22 mouse cellular contexts compared by ENCODE assay signal in the genomic region with DNA sequence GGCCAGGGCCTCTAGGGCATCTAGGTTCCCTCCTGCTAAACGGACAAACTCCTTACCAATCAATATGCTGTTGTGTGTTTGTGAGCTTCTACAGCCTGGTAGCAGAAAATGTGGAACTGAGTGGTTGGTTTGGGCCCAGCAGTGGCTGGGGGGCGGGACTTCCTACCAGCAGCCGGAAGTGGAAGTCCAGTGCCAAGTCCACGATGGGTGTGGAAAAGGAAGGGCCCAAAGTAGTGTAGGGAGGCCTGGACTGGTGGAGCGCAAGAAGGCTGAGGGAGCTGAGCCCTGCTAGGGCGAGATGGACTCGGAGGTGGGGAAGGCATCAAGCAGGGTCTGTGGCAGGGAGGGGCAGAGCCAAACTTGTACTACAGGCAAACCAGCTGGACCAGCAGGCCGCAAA.
A peak's percentile ranks its signal among the peaks of the same experiment; 100 is the strongest.
DNase-seq lines count a peak whose midpoint lies in the region; ATAC-seq lines count a peak whose summit lies in the region.
"Had no signal": no experiment of that assay in that cellular context is flagged by ENCODE, and none has a peak within 500 bp of the region (broad histone marks: within the 10 kb centered on the region; RNA-seq: fewer than 3 reads in every experiment).

No protein-coding gene starts in this region.

- H3K4me3 ChIP-seq in forebrain, embryonic 11.5 days (ENCODE audit: low read depth, low read length) = no peak overlapping the region
- no peak overlapping the region for H3K4me3 ChIP-seq in forebrain, embryonic 12.5 days (replicated peaks)
- H3K4me3 ChIP-seq in midbrain, embryonic 14.5 days (replicated peaks; ENCODE audit: low read depth, low read length) = no peak overlapping the region
- H3K4me3 ChIP-seq in midbrain, embryonic 13.5 days (replicated peaks) = no peak overlapping the region
- no peak overlapping the region for H3K4me3 ChIP-seq in embryonic facial prominence, embryonic 15.5 days (replicated peaks)
- H3K4me3 ChIP-seq: embryonic facial prominence, embryonic 12.5 days; forebrain, embryonic 13.5 days; forebrain, embryonic 15.5 days had no signal

- no peaks in the 10 kb centered on the region for H3K9me3 ChIP-seq in forebrain, embryonic 11.5 days (ENCODE audit: control insufficient read depth, low read length)
- no peaks in the 10 kb centered on the region for H3K9me3 ChIP-seq in forebrain, embryonic 12.5 days
- no peaks in the 10 kb centered on the region for H3K9me3 ChIP-seq in midbrain, embryonic 14.5 days (ENCODE audit: control insufficient read depth, low read length)
- no peaks in the 10 kb centered on the region for H3K9me3 ChIP-seq in midbrain, embryonic 13.5 days
- no peaks in the 10 kb centered on the region for H3K9me3 ChIP-seq in embryonic facial prominence, embryonic 15.5 days (replicated peaks)
- H3K9me3 ChIP-seq: embryonic facial prominence, embryonic 12.5 days; forebrain, embryonic 13.5 days; forebrain, embryonic 15.5 days had no signal

- no peak overlapping the region for H3K9ac ChIP-seq in forebrain, embryonic 11.5 days (ENCODE audit: low read length)
- H3K9ac ChIP-seq in forebrain, embryonic 12.5 days = no peak overlapping the region
- no peak overlapping the region for H3K9ac ChIP-seq in midbrain, embryonic 14.5 days (replicated peaks; ENCODE audit: low read length)
- no peak overlapping the region for H3K9ac ChIP-seq in midbrain, embryonic 13.5 days (replicated peaks)
- no peak overlapping the region for H3K9ac ChIP-seq in embryonic facial prominence, embryonic 15.5 days
- H3K9ac ChIP-seq: embryonic facial prominence, embryonic 12.5 days; forebrain, embryonic 13.5 days; forebrain, embryonic 15.5 days; forebrain, postnatal 0 days had no signal

- H3K36me3 ChIP-seq in forebrain, embryonic 11.5 days (ENCODE audit: control insufficient read depth, insufficient read depth, low read length) = no peaks in the 10 kb centered on the region
- no peaks in the 10 kb centered on the region for H3K36me3 ChIP-seq in forebrain, embryonic 12.5 days (replicated peaks)
- H3K36me3 ChIP-seq in midbrain, embryonic 14.5 days (ENCODE audit: control insufficient read depth, insufficient read depth, low read length) = no peaks in the 10 kb centered on the region
- no peaks in the 10 kb centered on the region for H3K36me3 ChIP-seq in midbrain, embryonic 13.5 days
- H3K36me3 ChIP-seq in embryonic facial prominence, embryonic 15.5 days = no peaks in the 10 kb centered on the region
- H3K36me3 ChIP-seq: embryonic facial prominence, embryonic 12.5 days; forebrain, embryonic 15.5 days had no signal

- 0 out of 2 replicates have a peak, but pooled peaks have one; percentile 24 for ATAC-seq in forebrain, embryonic 11.5 days (replicated peaks; ENCODE audit: low FRiP score)
- no peak for ATAC-seq in forebrain, embryonic 12.5 days (ENCODE audit: low FRiP score)
- 0 out of 2 replicates have a peak, but pooled peaks have one; percentile 21 for ATAC-seq in midbrain, embryonic 14.5 days (ENCODE audit: low FRiP score, low TSS enrichment)
- no peak for ATAC-seq in midbrain, embryonic 13.5 days
- peak; percentile 34; the same call in 1 of the 2 replicates for ATAC-seq in embryonic facial prominence, embryonic 15.5 days (ENCODE audit: insufficient number of reproducible peaks, low FRiP score, low TSS enrichment, low read depth)
- ATAC-seq: forebrain, embryonic 13.5 days; forebrain, postnatal 0 days had no signal

- H3K27me3 ChIP-seq in forebrain, embryonic 11.5 days (ENCODE audit: control insufficient read depth, insufficient read depth, low read length) = no peaks in the 10 kb centered on the region
- H3K27me3 ChIP-seq in forebrain, embryonic 12.5 days = no peaks in the 10 kb centered on the region
- no peaks in the 10 kb centered on the region for H3K27me3 ChIP-seq in midbrain, embryonic 14.5 days (ENCODE audit: control insufficient read depth, insufficient read depth, low read length)
- H3K27me3 ChIP-seq in midbrain, embryonic 13.5 days = no peaks in the 10 kb centered on the region
- H3K27me3 ChIP-seq in embryonic facial prominence, embryonic 15.5 days = no peaks in the 10 kb centered on the region
- H3K27me3 ChIP-seq: embryonic facial prominence, embryonic 12.5 days; forebrain, embryonic 13.5 days; forebrain, embryonic 15.5 days had no signal

- no peak overlapping the region for H3K4me2 ChIP-seq in forebrain, embryonic 11.5 days (ENCODE audit: low read depth, low read length, severe bottlenecking)
- no peak overlapping the region for H3K4me2 ChIP-seq in forebrain, embryonic 12.5 days
- no peak overlapping the region for H3K4me2 ChIP-seq in midbrain, embryonic 14.5 days (ENCODE audit: low read length)
- no peak overlapping the region for H3K4me2 ChIP-seq in midbrain, embryonic 13.5 days (replicated peaks)
- no peak overlapping the region for H3K4me2 ChIP-seq in embryonic facial prominence, embryonic 15.5 days (replicated peaks)
- H3K4me2 ChIP-seq: embryonic facial prominence, embryonic 12.5 days; forebrain, embryonic 13.5 days; forebrain, embryonic 15.5 days had no signal

- 92% methylated on average over 8 of the region's 8 CpGs for WGBS in forebrain, embryonic 11.5 days
- WGBS in forebrain, embryonic 12.5 days = 93% methylated on average over 8 of the region's 8 CpGs
- WGBS in midbrain, embryonic 14.5 days = 93% methylated on average over 8 of the region's 8 CpGs
- 95% methylated on average over 8 of the region's 8 CpGs for WGBS in midbrain, embryonic 13.5 days
- 81% methylated on average over 8 of the region's 8 CpGs for WGBS in embryonic facial prominence, embryonic 15.5 days

- H3K4me1 ChIP-seq in forebrain, embryonic 11.5 days (replicated peaks; ENCODE audit: control insufficient read depth, insufficient read depth, low read length) = no peaks in the 10 kb centered on the region
- H3K4me1 ChIP-seq in forebrain, embryonic 12.5 days = no peaks in the 10 kb centered on the region
- no peaks in the 10 kb centered on the region for H3K4me1 ChIP-seq in midbrain, embryonic 14.5 days (ENCODE audit: control insufficient read depth, insufficient read depth, low read length)
- H3K4me1 ChIP-seq in midbrain, embryonic 13.5 days (replicated peaks) = no peaks in the 10 kb centered on the region
- H3K4me1 ChIP-seq in embryonic facial prominence, embryonic 15.5 days = no peaks in the 10 kb centered on the region
- H3K4me1 ChIP-seq: embryonic facial prominence, embryonic 12.5 days; forebrain, embryonic 13.5 days; forebrain, embryonic 15.5 days had no signal

- DNase-seq in forebrain, embryonic 11.5 days (ENCODE audit: low spot score) = no peak
- DNase-seq in midbrain, embryonic 14.5 days = no peak
- peak; percentile 69 for DNase-seq in 3134 (ENCODE audit: extremely low read depth, insufficient read length, low spot score)
- no peak for DNase-seq in gastrocnemius, adult 18-20 months (ENCODE audit: low spot score)
- DNase-seq in B cell, adult 2 months = no peak
- DNase-seq: adrenal gland, adult 2 months; adrenal gland, postnatal 10 days; adrenal gland, postnatal 25 days; cerebellum, adult 11 months; cerebellum, adult 18-20 months; cerebellum, adult 8-10 months; cerebellum, adult 9-11 months; cerebellum, postnatal 14 days; cerebellum, postnatal 36 days; embryo, embryonic 11 days; forebrain, postnatal 0 days had no signal

- no peak overlapping the region for H3K27ac ChIP-seq in forebrain, embryonic 11.5 days (ENCODE audit: low read depth, low read length)
- no peak overlapping the region for H3K27ac ChIP-seq in forebrain, embryonic 12.5 days
- no peak overlapping the region for H3K27ac ChIP-seq in midbrain, embryonic 14.5 days (replicated peaks; ENCODE audit: low read depth, low read length)
- H3K27ac ChIP-seq in midbrain, embryonic 13.5 days = no peak overlapping the region
- no peak overlapping the region for H3K27ac ChIP-seq in embryonic facial prominence, embryonic 15.5 days (replicated peaks)
- H3K27ac ChIP-seq: embryonic facial prominence, embryonic 12.5 days; forebrain, embryonic 13.5 days; forebrain, embryonic 15.5 days had no signal

Comparison
In these comparisons a context has a peak if more than half of its experiments do, and no peak if none do; other contexts are left out.
1. ATAC-seq: peak in forebrain, embryonic 11.5 days (single experiment), midbrain, embryonic 14.5 days (single experiment) and embryonic facial prominence, embryonic 15.5 days (single experiment); none in forebrain, embryonic 12.5 days (single experiment) and midbrain, embryonic 13.5 days (single experiment).